In the genomic region with DNA sequence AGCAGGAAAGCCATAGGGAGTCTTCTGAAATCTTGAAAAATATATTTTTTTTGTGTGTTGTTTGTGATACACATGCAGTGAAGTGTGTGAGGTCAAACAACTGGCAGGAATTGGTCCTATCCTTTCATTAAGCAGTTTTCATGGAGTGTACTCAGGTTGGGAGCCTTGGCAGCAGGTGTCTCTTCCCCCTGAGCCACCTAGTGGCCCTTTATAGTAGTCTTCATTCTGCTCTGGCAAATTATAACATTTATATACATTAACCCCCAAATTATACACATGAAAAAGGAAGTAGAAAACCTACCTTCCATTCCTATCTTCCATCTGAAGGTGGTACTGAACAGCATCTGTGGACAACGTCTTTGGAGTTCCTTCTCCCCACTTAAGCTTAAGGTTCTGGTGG, we compare ENCODE assay signal across 15 mouse cellular contexts.
DNase-seq lines count a peak whose midpoint lies in the region; ATAC-seq and TF ChIP-seq lines count a peak whose summit lies in the region.
"Had no signal": no experiment of that assay in that cellular context is flagged by ENCODE, and none has a peak within 500 bp of the region (broad histone marks: within the 10 kb centered on the region; RNA-seq: fewer than 3 reads in every experiment).

No protein-coding gene starts in this region.

- WGBS in kidney, postnatal 0 days, result 78% methylated on average over 1 of the region's 1 CpGs
- 83% methylated on average over 1 of the region's 1 CpGs for WGBS in midbrain, embryonic 14.5 days
- whole genome bisulfite sequencing in midbrain, embryonic 11.5 days, result 88% methylated on average over 1 of the region's 1 CpGs

- no peak overlapping the region for H3K4me2 ChIP-seq in kidney, postnatal 0 days (ENCODE audit: low read length)
- H3K4me2 ChIP-seq in midbrain, embryonic 14.5 days (ENCODE audit: low read length), result no peak overlapping the region
- H3K4me2 ChIP-seq in midbrain, embryonic 11.5 days, result no peak overlapping the region
- H3K4me2 ChIP-seq: embryonic facial prominence, embryonic 15.5 days; forebrain, embryonic 12.5 days; hindbrain, embryonic 13.5 days; limb, embryonic 13.5 days had no signal

- no peaks in the 10 kb centered on the region for H3K27me3 ChIP-seq in kidney, postnatal 0 days (ENCODE audit: insufficient read depth, low read length)
- no peaks in the 10 kb centered on the region for H3K27me3 ChIP-seq in midbrain, embryonic 14.5 days (ENCODE audit: control insufficient read depth, insufficient read depth, low read length)
- H3K27me3 ChIP-seq in midbrain, embryonic 11.5 days (ENCODE audit: control insufficient read depth, insufficient read depth, low read length), result no peaks in the 10 kb centered on the region
- H3K27me3 ChIP-seq: embryonic facial prominence, embryonic 15.5 days; forebrain, embryonic 12.5 days; hindbrain, embryonic 13.5 days; limb, embryonic 13.5 days had no signal

- H3K27ac ChIP-seq in kidney, postnatal 0 days, result no peak overlapping the region
- no peak overlapping the region for H3K27ac ChIP-seq in midbrain, embryonic 14.5 days (replicated peaks; ENCODE audit: low read depth, low read length)
- H3K27ac ChIP-seq in midbrain, embryonic 11.5 days (ENCODE audit: low read depth, low read length), result no peak overlapping the region
- H3K27ac ChIP-seq: embryonic facial prominence, embryonic 15.5 days; forebrain, embryonic 12.5 days; hindbrain, embryonic 13.5 days; limb, embryonic 13.5 days; midbrain, embryonic 10.5 days had no signal

- no peaks in the 10 kb centered on the region for H3K9me3 ChIP-seq in kidney, postnatal 0 days (replicated peaks; ENCODE audit: low read length)
- no peaks in the 10 kb centered on the region for H3K9me3 ChIP-seq in midbrain, embryonic 14.5 days (ENCODE audit: control insufficient read depth, low read length)
- no peaks in the 10 kb centered on the region for H3K9me3 ChIP-seq in midbrain, embryonic 11.5 days (ENCODE audit: control insufficient read depth, low read length)
- H3K9me3 ChIP-seq: embryonic facial prominence, embryonic 15.5 days; forebrain, embryonic 12.5 days; hindbrain, embryonic 13.5 days; limb, embryonic 13.5 days; midbrain, embryonic 10.5 days had no signal

- no peak overlapping the region for H3K4me3 ChIP-seq in kidney, postnatal 0 days (replicated peaks; ENCODE audit: low read depth, low read length)
- H3K4me3 ChIP-seq in midbrain, embryonic 14.5 days (replicated peaks; ENCODE audit: low read depth, low read length), result no peak overlapping the region
- no peak overlapping the region for H3K4me3 ChIP-seq in midbrain, embryonic 11.5 days (ENCODE audit: low read depth, low read length)
- H3K4me3 ChIP-seq: embryonic facial prominence, embryonic 15.5 days; forebrain, embryonic 12.5 days; hindbrain, embryonic 13.5 days; limb, embryonic 13.5 days; midbrain, embryonic 10.5 days had no signal

- peaks cover 41% of the 10 kb centered on the region for H3K36me3 ChIP-seq in kidney, postnatal 0 days (ENCODE audit: insufficient read depth, low read length)
- H3K36me3 ChIP-seq in midbrain, embryonic 14.5 days (ENCODE audit: control insufficient read depth, insufficient read depth, low read length), result peaks cover 81% of the 10 kb centered on the region
- H3K36me3 ChIP-seq in midbrain, embryonic 11.5 days (ENCODE audit: control insufficient read depth, insufficient read depth, low read length), result peaks cover 13% of the 10 kb centered on the region

- no peaks in the 10 kb centered on the region for H3K4me1 ChIP-seq in kidney, postnatal 0 days (replicated peaks; ENCODE audit: insufficient read depth, low read length)
- no peaks in the 10 kb centered on the region for H3K4me1 ChIP-seq in midbrain, embryonic 14.5 days (ENCODE audit: control insufficient read depth, insufficient read depth, low read length)
- no peaks in the 10 kb centered on the region for H3K4me1 ChIP-seq in midbrain, embryonic 11.5 days (ENCODE audit: control insufficient read depth, insufficient read depth, low read length)
- H3K4me1 ChIP-seq: embryonic facial prominence, embryonic 15.5 days; forebrain, embryonic 12.5 days; hindbrain, embryonic 13.5 days; limb, embryonic 13.5 days; midbrain, embryonic 10.5 days had no signal

- DNase-seq in kidney, postnatal 0 days (ENCODE audit: low spot score), result no peak
- DNase-seq in kidney, postnatal 10 days, result no peak
- peak; percentile 40 for DNase-seq in midbrain, embryonic 14.5 days
- DNase-seq in midbrain, embryonic 11.5 days (ENCODE audit: low spot score, missing footprints), result no peak
- DNase-seq in R1 (ENCODE audit: low read depth, low spot score) (peak; percentile 16), adipocyte (ENCODE audit: low spot score) (no peak)
- no peak for DNase-seq in urinary bladder, postnatal 10 days (ENCODE audit: low spot score)
- DNase-seq: cerebellum, adult 11-12 months; heart, adult 11 months; kidney, adult 8-10 months had no signal

- H3K9ac ChIP-seq in kidney, postnatal 0 days (ENCODE audit: low read depth, low read length), result no peak overlapping the region
- H3K9ac ChIP-seq in midbrain, embryonic 14.5 days (replicated peaks; ENCODE audit: low read length), result no peak overlapping the region
- H3K9ac ChIP-seq in midbrain, embryonic 11.5 days (ENCODE audit: low read length), result no peak overlapping the region
- H3K9ac ChIP-seq: embryonic facial prominence, embryonic 15.5 days; forebrain, embryonic 12.5 days; hindbrain, embryonic 13.5 days; limb, embryonic 13.5 days had no signal

- peak; percentile 45; the same call in 1 of the 2 replicates for TF ChIP-seq CTCF in kidney, postnatal 0 days (IDR thresholded peaks at IDR 0.05; ENCODE audit: low read depth)

- no peak for ATAC-seq in kidney, postnatal 0 days (replicated peaks; ENCODE audit: low FRiP score, low read depth)
- no peak for ATAC-seq in midbrain, embryonic 14.5 days (ENCODE audit: low FRiP score, low TSS enrichment)
- no peak for ATAC-seq in midbrain, embryonic 11.5 days (ENCODE audit: low FRiP score)

Comparison
In these comparisons a context has a peak if more than half of its experiments do, and no peak if none do; other contexts are left out.
1. DNase-seq: peak in midbrain, embryonic 14.5 days (single experiment) and R1 (single experiment); none in kidney, postnatal 0 days (single experiment), kidney, postnatal 10 days (single experiment), midbrain, embryonic 11.5 days (single experiment), urinary bladder, postnatal 10 days (single experiment) and adipocyte (single experiment).